Comparison of ENCODE assay signal across 8 mouse cellular contexts in genomic region chr11:21308119-21308518, GRCm38 (mm10).
DNase-seq lines count a peak whose midpoint lies in the region; ATAC-seq and TF ChIP-seq lines count a peak whose summit lies in the region.

No protein-coding gene starts in this region.

- TF ChIP-seq POLR2A in MEL (IDR thresholded peaks at IDR 0.05; ENCODE audit: control insufficient read depth in 1 of 2, insufficient read depth in 1 of 2, low read depth in 1 of 2, low read length in 2 of 2, poor library complexity in 1 of 2): no peak
- no peak for TF ChIP-seq POLR2A in cortical plate, adult 2 months (IDR thresholded peaks at IDR 0.05; ENCODE audit: extremely low read depth, insufficient read depth, low read length)

- DNase-seq in kidney, postnatal 0 days (ENCODE audit: low spot score): peak; percentile 24
- peak; percentile 51 for DNase-seq in MEL (ENCODE audit: low read depth, low spot score)
- DNase-seq in lung, postnatal 36 days: peak; percentile 45
- no peak for DNase-seq in right cerebral cortex, postnatal 10 days (ENCODE audit: low spot score in 2 of 2)
- no peak for DNase-seq in frontal cortex, postnatal 25 days (ENCODE audit: low spot score in 2 of 2)
- no peak for DNase-seq in left cerebral cortex, postnatal 10 days (ENCODE audit: extremely low spot score in 1 of 2, low spot score in 2 of 2)

- no peak overlapping the region for H3K4me3 ChIP-seq in kidney, postnatal 0 days (replicated peaks; ENCODE audit: low read depth, low read length)
- no peak overlapping the region for H3K4me3 ChIP-seq in kidney, embryonic 16.5 days (ENCODE audit: low read length)
- no peak overlapping the region for H3K4me3 ChIP-seq in MEL (ENCODE audit: control insufficient read depth in 1 of 2, insufficient read depth in 1 of 2, low read depth in 2 of 2, low read length in 2 of 2)
- no peak overlapping the region for H3K4me3 ChIP-seq in cortical plate, adult 2 months (ENCODE audit: insufficient read depth, low read length)

- H3K27me3 ChIP-seq in kidney, postnatal 0 days (ENCODE audit: insufficient read depth, low read length): no peaks in the 10 kb centered on the region
- no peaks in the 10 kb centered on the region for H3K27me3 ChIP-seq in kidney, embryonic 16.5 days (ENCODE audit: insufficient read depth, low read length)
- H3K27me3 ChIP-seq in MEL (ENCODE audit: control insufficient read depth in 1 of 2, insufficient read depth in 2 of 2, low read length in 2 of 2): no peaks in the 10 kb centered on the region

- TF ChIP-seq EP300 in MEL (IDR thresholded peaks at IDR 0.05; ENCODE audit: low read depth in 1 of 2, low read length in 2 of 2): no peak

- H3K9ac ChIP-seq in kidney, postnatal 0 days (ENCODE audit: low read depth, low read length): no peak overlapping the region
- no peak overlapping the region for H3K9ac ChIP-seq in kidney, embryonic 16.5 days (replicated peaks; ENCODE audit: low read length)
- H3K9ac ChIP-seq in MEL (ENCODE audit: control insufficient read depth, low read depth, low read length, poor library complexity, severe bottlenecking): no peak overlapping the region

- TF ChIP-seq CTCF in kidney, postnatal 0 days (IDR thresholded peaks at IDR 0.05; ENCODE audit: low read depth): peak; percentile 69
- TF ChIP-seq CTCF in MEL (IDR thresholded peaks at IDR 0.05 in 2 of 3, conservative IDR thresholded peaks at IDR 0.05 in 1 of 3; ENCODE audit: control insufficient read depth in 1 of 3, insufficient read depth in 1 of 3, low read depth in 2 of 3, low read length in 3 of 3, poor library complexity in 1 of 3, severe bottlenecking in 1 of 3): peak; percentile 42 to 82 (median 75)
- TF ChIP-seq CTCF in cortical plate, adult 2 months (IDR thresholded peaks at IDR 0.05; ENCODE audit: extremely low read depth, insufficient read depth, low read length): peak; percentile 57

- peak; percentile 87 for TF ChIP-seq RAD21 in MEL (IDR thresholded peaks at IDR 0.05; ENCODE audit: low read depth, low read length)

- 81% methylated on average over 5 of the region's 5 CpGs for WGBS in kidney, postnatal 0 days
- 85% methylated on average over 5 of the region's 5 CpGs for WGBS in kidney, embryonic 16.5 days

- no peaks in the 10 kb centered on the region for H3K9me3 ChIP-seq in kidney, postnatal 0 days (replicated peaks; ENCODE audit: low read length)
- H3K9me3 ChIP-seq in kidney, embryonic 16.5 days (ENCODE audit: low read length): no peaks in the 10 kb centered on the region
- H3K9me3 ChIP-seq in MEL (replicated peaks; ENCODE audit: insufficient read depth, low read length): no peaks in the 10 kb centered on the region

- no peak for ATAC-seq in kidney, postnatal 0 days (replicated peaks; ENCODE audit: low FRiP score, low read depth)
- no peak for ATAC-seq in kidney, embryonic 16.5 days (ENCODE audit: low FRiP score, low TSS enrichment)

- H3K4me1 ChIP-seq in kidney, postnatal 0 days (replicated peaks; ENCODE audit: insufficient read depth, low read length): no peaks in the 10 kb centered on the region
- no peaks in the 10 kb centered on the region for H3K4me1 ChIP-seq in kidney, embryonic 16.5 days (ENCODE audit: insufficient read depth, low read length)
- peaks cover 2 to 5% of the 10 kb centered on the region in 2 experiments; a peak in 3 of 4 replicates for H3K4me1 ChIP-seq in MEL (ENCODE audit: control insufficient read depth in 1 of 2, insufficient read depth in 2 of 2, low read length in 2 of 2)
- H3K4me1 ChIP-seq in cortical plate, adult 2 months (ENCODE audit: control insufficient read depth, insufficient read depth, low read length): no peaks in the 10 kb centered on the region

- H3K4me2 ChIP-seq in kidney, postnatal 0 days (ENCODE audit: low read length): no peak overlapping the region
- H3K4me2 ChIP-seq in kidney, embryonic 16.5 days (replicated peaks; ENCODE audit: low read depth, low read length): no peak overlapping the region

- peaks cover 11% of the 10 kb centered on the region; the same call in 1 of the 2 replicates for H3K36me3 ChIP-seq in kidney, postnatal 0 days (ENCODE audit: insufficient read depth, low read length)
- H3K36me3 ChIP-seq in kidney, embryonic 16.5 days (ENCODE audit: insufficient read depth, low read length): peaks cover 15% of the 10 kb centered on the region
- H3K36me3 ChIP-seq in MEL (ENCODE audit: control insufficient read depth in 1 of 2, insufficient read depth in 2 of 2, low read length in 2 of 2): peaks cover 5 to 15% of the 10 kb centered on the region in 2 experiments

- no peaks in the 10 kb centered on the region for H3K79me2 ChIP-seq in MEL (ENCODE audit: control insufficient read depth, insufficient read depth, low read length, poor library complexity)

- no peak overlapping the region for H3K27ac ChIP-seq in kidney, postnatal 0 days
- no peak overlapping the region for H3K27ac ChIP-seq in kidney, embryonic 16.5 days (ENCODE audit: low read length)
- H3K27ac ChIP-seq in MEL (ENCODE audit: control insufficient read depth, low read depth, low read length): no peak overlapping the region
- no peak overlapping the region for H3K27ac ChIP-seq in cortical plate, adult 2 months (ENCODE audit: insufficient read depth, low read length)

- intact Hi-C loops in left cerebral cortex, postnatal 10 days (cut with DNase I): no loop called here

TF ChIP-seq in MEL, 35 proteins besides CTCF, POLR2A, EP300 and RAD21:
- TF ChIP-seq MAX (IDR thresholded peaks at IDR 0.05; ENCODE audit: low read length) (no peak), MYC (IDR thresholded peaks at IDR 0.05; ENCODE audit: low read depth, low read length) (peak; percentile 91), SMC3 (IDR thresholded peaks at IDR 0.05; ENCODE audit: low read depth, low read length) (peak; percentile 84), ZC3H11A (IDR thresholded peaks at IDR 0.05; ENCODE audit: low read depth, low read length) (peak; percentile 49; the same call in 1 of the 2 replicates), TCF12 (IDR thresholded peaks at IDR 0.05; ENCODE audit: low read depth, low read length) (no peak)

Comparison
In these comparisons a context has a peak if more than half of its experiments do, and no peak if none do; other contexts are left out.
1. DNase-seq: peak in kidney, postnatal 0 days (single experiment), MEL (single experiment) and lung, postnatal 36 days (single experiment); none in right cerebral cortex, postnatal 10 days (0 of 2), frontal cortex, postnatal 25 days (0 of 2) and left cerebral cortex, postnatal 10 days (0 of 2).
2. Peak in every context shown above with its lines, with median percentiles within 50 percentile points of each other: CTCF ChIP-seq.